Comparison of ENCODE assay signal across 8 mouse cellular contexts in genomic region chr13:20133602-20134394, GRCm38 (mm10). TPM values are rescaled to one million over a fixed set of nuclear protein-coding genes. Genes with fewer than 3 reads are reported as not detected.
DNase-seq lines count a peak whose midpoint lies in the region; ATAC-seq and TF ChIP-seq lines count a peak whose summit lies in the region.

No protein-coding gene starts in this region.

- TF ChIP-seq CTCF in liver, postnatal 0 days (IDR thresholded peaks at IDR 0.05; ENCODE audit: low read depth): no peak
- TF ChIP-seq CTCF in liver, embryonic 14.5 days (IDR thresholded peaks at IDR 0.05; ENCODE audit: low read depth): no peak

- H3K27ac ChIP-seq in liver, postnatal 0 days (ENCODE audit: low read depth): no peak overlapping the region
- peak overlapping the region; percentile 52; the same call in 1 of the 2 replicates for H3K27ac ChIP-seq in embryonic facial prominence, embryonic 15.5 days (replicated peaks)
- H3K27ac ChIP-seq in liver, embryonic 14.5 days: peak overlapping the region; percentile 13

- no peak overlapping the region for H3K9ac ChIP-seq in liver, postnatal 0 days (replicated peaks)
- no peak overlapping the region for H3K9ac ChIP-seq in embryonic facial prominence, embryonic 15.5 days
- H3K9ac ChIP-seq in liver, embryonic 14.5 days (replicated peaks): no peak overlapping the region

- H3K27me3 ChIP-seq in liver, postnatal 0 days (ENCODE audit: insufficient read depth, low read length): no peaks in the 10 kb centered on the region
- H3K27me3 ChIP-seq in embryonic facial prominence, embryonic 15.5 days: no peaks in the 10 kb centered on the region
- no peaks in the 10 kb centered on the region for H3K27me3 ChIP-seq in liver, embryonic 14.5 days (ENCODE audit: control insufficient read depth, insufficient read depth, low read length)

- no peaks in the 10 kb centered on the region for H3K9me3 ChIP-seq in liver, postnatal 0 days (ENCODE audit: low read length)
- H3K9me3 ChIP-seq in embryonic facial prominence, embryonic 15.5 days (replicated peaks): no peaks in the 10 kb centered on the region
- H3K9me3 ChIP-seq in liver, embryonic 14.5 days (ENCODE audit: control insufficient read depth, low read length): no peaks in the 10 kb centered on the region

- intact Hi-C loops in heart, postnatal 14 days (cut with DNase I): loop anchor here (5.0 kb wide), 1 partner anchor 49 kb away; no protein-coding TSS in a partner anchor

- TF ChIP-seq EP300 in liver, postnatal 0 days (IDR thresholded peaks at IDR 0.05; ENCODE audit: low read depth): no peak
- TF ChIP-seq EP300 in liver, embryonic 14.5 days (IDR thresholded peaks at IDR 0.05; ENCODE audit: low read depth): no peak

- peaks cover 37% of the 10 kb centered on the region for H3K4me1 ChIP-seq in liver, postnatal 0 days (ENCODE audit: insufficient read depth)
- H3K4me1 ChIP-seq in embryonic facial prominence, embryonic 15.5 days: peaks cover 19% of the 10 kb centered on the region; the same call in 1 of the 2 replicates
- peaks cover 51 to 60% of the 10 kb centered on the region in 2 experiments for H3K4me1 ChIP-seq in liver, embryonic 14.5 days (replicated peaks; ENCODE audit: control insufficient read depth in 2 of 2, insufficient read depth in 2 of 2, low read length in 1 of 2)

- ATAC-seq in liver, postnatal 0 days: no peak
- peak; percentile 53 for ATAC-seq in embryonic facial prominence, embryonic 15.5 days (ENCODE audit: insufficient number of reproducible peaks, low FRiP score, low TSS enrichment, low read depth)
- no peak for ATAC-seq in liver, embryonic 14.5 days (ENCODE audit: insufficient read depth)

- no peak overlapping the region for H3K4me2 ChIP-seq in liver, postnatal 0 days (ENCODE audit: low read depth, low read length)
- no peak overlapping the region for H3K4me2 ChIP-seq in embryonic facial prominence, embryonic 15.5 days (replicated peaks)
- H3K4me2 ChIP-seq in liver, embryonic 14.5 days (ENCODE audit: low read depth): peak overlapping the region; percentile 15; the same call in 1 of the 2 replicates

- peak; percentile 64 for DNase-seq in liver
- no peak for DNase-seq in liver, postnatal 0 days
- peak; percentile 54 to 64 for DNase-seq in heart, postnatal 14 days
- no peak for DNase-seq in liver, embryonic 14.5 days (ENCODE audit: low read depth in 3 of 3, low spot score in 3 of 3)
- DNase-seq in spleen, postnatal 36 days (ENCODE audit: low spot score in 2 of 2): no peak
- no peak for DNase-seq in left cerebral cortex, adult 8-10 months (ENCODE audit: low spot score in 2 of 2)
- no peak for DNase-seq in layer of hippocampus, adult 9-10 months (ENCODE audit: low spot score)

- 39% methylated on average over 6 of the region's 6 CpGs for WGBS in liver, postnatal 0 days (ENCODE audit: insufficient replicate concordance)
- 38% methylated on average over 6 of the region's 6 CpGs for WGBS in embryonic facial prominence, embryonic 15.5 days
- 38% methylated on average over 6 of the region's 6 CpGs for WGBS in liver, embryonic 14.5 days (ENCODE audit: insufficient replicate concordance)

- no peak overlapping the region for H3K4me3 ChIP-seq in liver, postnatal 0 days (ENCODE audit: low read depth, low read length)
- no peak overlapping the region for H3K4me3 ChIP-seq in embryonic facial prominence, embryonic 15.5 days (replicated peaks)
- H3K4me3 ChIP-seq in liver, embryonic 14.5 days (ENCODE audit: insufficient read depth in 1 of 2, low read depth in 2 of 2, low read length in 2 of 2): no peak overlapping the region

- no peaks in the 10 kb centered on the region for H3K36me3 ChIP-seq in liver, postnatal 0 days (replicated peaks; ENCODE audit: insufficient read depth, low read length)
- no peaks in the 10 kb centered on the region for H3K36me3 ChIP-seq in embryonic facial prominence, embryonic 15.5 days
- no peaks in the 10 kb centered on the region for H3K36me3 ChIP-seq in liver, embryonic 14.5 days (replicated peaks; ENCODE audit: control insufficient read depth, insufficient read depth, low read depth)

RNA-seq across cellular contexts. Expression of gene Elmo1, which starts 43.4 kb away (rescaled TPM):
- polyA plus RNA-seq in liver, postnatal 0 days (2015; fragmentation: Nextera tagmentation; extraction: Ambion mirVana): 2.7 and 3.1 TPM in 2 replicates
- polyA plus RNA-seq in embryonic facial prominence, embryonic 15.5 days (2015; fragmentation: Nextera tagmentation; extraction: Ambion mirVana): 23.4 and 23.5 TPM in 2 replicates
- total RNA-seq in heart, postnatal 14 days (2021): 10 to 100 TPM; 16.4 to 17.1 TPM
- polyA plus RNA-seq in liver, embryonic 14.5 days (2012; rRNA removed): 2.4 and 3.0 TPM in 2 replicates
- 3.5 and 3.9 TPM in 2 replicates for polyA plus RNA-seq in liver, embryonic 14.5 days (2014; fragmentation: Nextera tagmentation; extraction: Ambion mirVana)
- total RNA-seq in left cerebral cortex, adult 8-10 months (2022): 10 to 100 TPM; 71.7 to 78.6 (median 74.5) TPM

Comparison
In these comparisons a context has a peak if more than half of its experiments do, and no peak if none do; other contexts are left out.
1. DNase-seq: peak in liver (single experiment) and heart, postnatal 14 days (2 of 2); none in liver, postnatal 0 days (single experiment), liver, embryonic 14.5 days (0 of 3), spleen, postnatal 36 days (0 of 2), left cerebral cortex, adult 8-10 months (0 of 2) and layer of hippocampus, adult 9-10 months (single experiment).